23 mouse cellular contexts compared by ENCODE assay signal in genomic region chr1:54448833-54449232, GRCm38 (mm10). TPM values are rescaled to one million over a fixed set of nuclear protein-coding genes. Genes with fewer than 3 reads are reported as not detected.
A peak's percentile ranks its signal among the peaks of the same experiment; 100 is the strongest.
DNase-seq lines count a peak whose midpoint lies in the region; ATAC-seq and TF ChIP-seq lines count a peak whose summit lies in the region.
"Had no signal": no experiment of that assay in that cellular context is flagged by ENCODE, and none has a peak within 500 bp of the region (broad histone marks: within the 10 kb centered on the region; RNA-seq: fewer than 3 reads in every experiment).

No protein-coding gene starts in this region.

- TF ChIP-seq CTCF in bone marrow macrophage, adult 2 months (IDR thresholded peaks at IDR 0.05; ENCODE audit: low read depth, low read length) = no peak

- H3K27ac ChIP-seq in bone marrow macrophage, adult 2 months (ENCODE audit: insufficient read depth, low read depth, low read length) = peak overlapping the region; percentile 20; the same call in 1 of the 2 replicates
- no peak overlapping the region for H3K27ac ChIP-seq in forebrain, embryonic 16.5 days (ENCODE audit: low read length)
- H3K27ac ChIP-seq: forebrain, embryonic 10.5 days; hindbrain, embryonic 12.5 days; hindbrain, embryonic 15.5 days had no signal

- no peak overlapping the region for H3K4me3 ChIP-seq in bone marrow macrophage, adult 2 months (ENCODE audit: insufficient read depth, low read length)
- H3K4me3 ChIP-seq in forebrain, embryonic 16.5 days (replicated peaks; ENCODE audit: low read length) = no peak overlapping the region
- H3K4me3 ChIP-seq: forebrain, embryonic 10.5 days; hindbrain, embryonic 12.5 days; hindbrain, embryonic 15.5 days had no signal

- peaks cover 4% of the 10 kb centered on the region; the same call in 1 of the 2 replicates for H3K27me3 ChIP-seq in forebrain, embryonic 16.5 days (replicated peaks; ENCODE audit: control insufficient read depth, insufficient read depth, low read length)
- H3K27me3 ChIP-seq: hindbrain, embryonic 15.5 days had no signal

- no peaks in the 10 kb centered on the region for H3K36me3 ChIP-seq in forebrain, embryonic 16.5 days (ENCODE audit: control insufficient read depth, insufficient read depth)
- H3K36me3 ChIP-seq: forebrain, embryonic 10.5 days; hindbrain, embryonic 12.5 days; hindbrain, embryonic 15.5 days had no signal

- ATAC-seq in megakaryocyte, adult 5-6 weeks (ENCODE audit: poor library complexity, severe bottlenecking) = peak; percentile 95
- ATAC-seq in monocyte, adult 5-6 weeks (replicated peaks; ENCODE audit: insufficient number of reproducible peaks, low FRiP score, low TSS enrichment, poor library complexity, severe bottlenecking) = 0 out of 2 replicates have a peak, but pooled peaks have one; percentile 56
- no peak for ATAC-seq in forebrain, embryonic 16.5 days
- ATAC-seq: activated CD4-positive, CD25-positive, alpha-beta regulatory T cell, adult 4 months; CD4-positive, CD25-positive, alpha-beta regulatory T cell, adult 4 months; forebrain, embryonic 14.5 days had no signal

- peak; percentile 20 for DNase-seq in A20 (ENCODE audit: low read depth, low spot score)
- no peak for DNase-seq in gastrocnemius, adult 8-10 months (ENCODE audit: low spot score in 2 of 2)
- no peak for DNase-seq in spleen, postnatal 36 days (ENCODE audit: low spot score in 2 of 2)
- DNase-seq: adrenal gland, adult 8-10 months; adrenal gland, postnatal 36 days; cerebellum, adult 11 months; cerebellum, adult 2 months; cerebellum, postnatal 10 days; cerebellum, postnatal 36 days; gastrocnemius, postnatal 10 days; gastrocnemius, postnatal 36 days; heart, adult 11 months had no signal

- H3K4me1 ChIP-seq in bone marrow macrophage, adult 2 months (ENCODE audit: control insufficient read depth, insufficient read depth, low read length) = peaks cover 4% of the 10 kb centered on the region; the same call in 1 of the 2 replicates
- H3K4me1 ChIP-seq in forebrain, embryonic 16.5 days (replicated peaks; ENCODE audit: control insufficient read depth, insufficient read depth, low read length) = no peaks in the 10 kb centered on the region
- H3K4me1 ChIP-seq: forebrain, embryonic 10.5 days; hindbrain, embryonic 12.5 days; hindbrain, embryonic 15.5 days had no signal

- 84% methylated on average over 4 of the region's 4 CpGs for WGBS in forebrain, embryonic 16.5 days

- no peak for TF ChIP-seq POLR2A in bone marrow macrophage, adult 2 months (IDR thresholded peaks at IDR 0.05; ENCODE audit: borderline replicate concordance, low read depth, low read length)

- no peaks in the 10 kb centered on the region for H3K9me3 ChIP-seq in forebrain, embryonic 16.5 days (ENCODE audit: control insufficient read depth, low read length)
- H3K9me3 ChIP-seq: forebrain, embryonic 10.5 days; hindbrain, embryonic 12.5 days; hindbrain, embryonic 15.5 days had no signal

- no peak overlapping the region for H3K9ac ChIP-seq in forebrain, embryonic 16.5 days (replicated peaks; ENCODE audit: low read depth, low read length)
- H3K9ac ChIP-seq: hindbrain, embryonic 12.5 days; hindbrain, embryonic 15.5 days had no signal

- no peak overlapping the region for H3K4me2 ChIP-seq in forebrain, embryonic 16.5 days (ENCODE audit: low read length)
- H3K4me2 ChIP-seq: heart, embryonic 11.5 days; hindbrain, embryonic 12.5 days; hindbrain, embryonic 15.5 days had no signal

RNA-seq across cellular contexts. Expression of gene Gtf3c3, which starts 10.1 kb away (rescaled TPM):
- 13.4 and 17.5 TPM in 2 replicates for polyA plus RNA-seq in bone marrow macrophage, adult 2 months (2012; ENCODE audit: insufficient read depth, insufficient read length, missing spikeins)
- 12.6 and 13.8 TPM in 2 replicates for total RNA-seq in megakaryocyte, adult 5-6 weeks (2015)
- total RNA-seq in megakaryocyte, adult 5-6 weeks (2017) = 15.2 and 20.2 TPM in 2 replicates
- 24.5 to 50.8 TPM (median 33.2 TPM) in 3 replicates for total RNA-seq in monocyte, adult 5-6 weeks (2017)
- polyA plus RNA-seq in forebrain, embryonic 16.5 days (2015; fragmentation: Nextera tagmentation; extraction: Ambion mirVana) = 22.6 and 24.5 TPM in 2 replicates
- 10 to 100 TPM in 1 of 4 experiments, 1 to 10 TPM in 3; 7.4 to 10.8 (median 8.8) TPM for total RNA-seq in gastrocnemius, adult 8-10 months (2022)
